Mouse (Mus musculus) ES-Bruce4 (cell line): ENCODE data around the gene Cluh.

Experiments used
- CTCF ChIP-seq: IDR thresholded peaks from one replicate; pipeline ENCODE4 v1.8.1; 2011; ENCODE audit warnings: low read depth, low read length
- EP300 ChIP-seq: IDR thresholded peaks from 2 replicates; pipeline ENCODE4 v1.6.1; 2011; ENCODE audit warnings: low read depth, low read length; ENCODE audit not compliant: insufficient read depth
- POLR2A ChIP-seq: IDR thresholded peaks from one replicate; pipeline ENCODE4 v1.8.1; 2011; ENCODE audit warnings: low read length; ENCODE audit not compliant: insufficient read depth

DNA sequence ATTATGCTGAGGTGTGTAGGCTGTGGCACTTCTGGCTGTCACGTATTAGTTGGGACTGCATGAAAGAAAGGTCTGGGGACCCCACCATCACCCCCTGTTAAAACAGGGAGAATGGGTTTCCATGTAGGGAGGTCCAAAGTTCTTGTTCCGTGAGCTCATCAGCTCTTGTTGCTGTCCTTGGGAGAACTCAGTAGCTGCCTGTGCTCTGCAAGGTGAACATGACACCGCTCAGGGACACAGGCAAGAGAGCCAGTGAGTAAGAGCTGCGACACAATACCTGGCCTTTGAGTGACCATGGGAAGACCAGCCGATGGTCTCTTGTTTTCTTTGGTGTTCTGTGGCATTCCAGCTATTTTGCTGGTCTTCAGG, 17.0 kb downstream of the Cluh start:
- TF ChIP-seq POLR2A (no peak), CTCF (no peak), EP300 (no peak)
